Mouse (Mus musculus) kidney, adult 2 months (tissue): ENCODE results near the gene Hdhd5. TPM values are rescaled to one million over a fixed set of nuclear protein-coding genes. Genes with fewer than 3 reads are reported as not detected.

ENCODE experiments used
- DNase-seq: peaks from one replicate; pipeline ENCODE4 v3.0.0; 2021
- H3K27ac ChIP-seq: fragments of 200-500 bp; 2 replicates; pipeline ENCODE4 v1.5.1; 2012; ENCODE audit warnings: low read depth, low read length, control low read depth, inconsistent platforms; ENCODE audit not compliant: insufficient read depth
- H3K27me3 ChIP-seq: fragments of 200-500 bp; replicated peaks from 2 replicates; pipeline ENCODE4 v1.6.1; 2012; ENCODE audit warnings: mild to moderate bottlenecking, moderate library complexity, low read length, inconsistent platforms; ENCODE audit not compliant: control insufficient read depth, insufficient read depth
- H3K36me3 ChIP-seq: fragments of 200-500 bp; 2 replicates; pipeline ENCODE4 v1.6.1; 2012; ENCODE audit warnings: mild to moderate bottlenecking, moderate library complexity, low read length, inconsistent platforms; ENCODE audit not compliant: control insufficient read depth, insufficient read depth
- H3K4me1 ChIP-seq: fragments of 200-500 bp; 2 replicates; pipeline ENCODE4 v1.6.1; 2011; ENCODE audit warnings: low read length; ENCODE audit not compliant: control insufficient read depth, insufficient read depth
- H3K4me3 ChIP-seq: fragments of 200-500 bp; 2 replicates; pipeline ENCODE4 v1.5.1; 2011; ENCODE audit warnings: mild to moderate bottlenecking, low read depth, low read length, control low read depth; ENCODE audit not compliant: insufficient read depth
- CTCF ChIP-seq: fragments of 200-500 bp; conservative IDR thresholded peaks from 2 replicates; pipeline ENCODE4 v1.5.1; 2011; ENCODE audit warnings: low read depth, mild to moderate bottlenecking, control low read depth, low read length, moderate library complexity, mixed read lengths; ENCODE audit not compliant: insufficient read depth, insufficient read length
- POLR2A ChIP-seq: fragments of 200-500 bp; IDR thresholded peaks from one replicate; pipeline ENCODE4 v1.6.1; 2011; ENCODE audit warnings: low read depth, low read length, control low read depth
- WGBS: fragments of 180-500 bp; shearing (Covaris S2); methylation state at CpG from one replicate; pipeline ENCODE4 v1.1.7; 2018; 5-methylcytosine and 5-hydroxymethylcytosine counted together
- polyA plus RNA-seq: library from polyadenylated mRNA; depleted of rRNA; stranded (reverse); fragments of >200 nt; gene quantifications from 2 replicates; pipeline ENCODE4 v1.2.3, GENCODE M21; 2012

Hdhd5 gene
- polyA plus RNA-seq, 1 experiment = 36.1 TPM

- WGBS = 65% methylated on average over 4 of the region's 4 CpGs
- no peak overlapping the region for H3K27ac ChIP-seq
Observed at GRCm38 (mm10) chr6:120529123-120529522, 2.0 kb downstream of the Hdhd5 start.

GRCm38 (mm10) chr6:120524796-120525195 is 6.3 kb downstream of the Hdhd5 start:
- WGBS = 74% methylated on average over 5 of the region's 5 CpGs
- no peak for TF ChIP-seq CTCF
- no peak for TF ChIP-seq POLR2A
- peaks cover 3% of the 10 kb centered on the region for H3K36me3 ChIP-seq
- no peak overlapping the region for H3K4me3 ChIP-seq
- no peak for DNase-seq
- no peak overlapping the region for H3K27ac ChIP-seq
- H3K27me3 ChIP-seq = no peaks in the 10 kb centered on the region
- no peaks in the 10 kb centered on the region for H3K4me1 ChIP-seq

More at GRCm38 (mm10) chr6:120529123-120529522, 2.0 kb downstream of the Hdhd5 start:
- Histone ChIP-seq H3K36me3 (no peaks in the 10 kb centered on the region), H3K4me3 (no peak overlapping the region), H3K4me1 (peaks cover 4% of the 10 kb centered on the region; the same call in 1 of the 2 replicates), H3K27me3 (no peaks in the 10 kb centered on the region)
- TF ChIP-seq CTCF = no peak
- TF ChIP-seq POLR2A = no peak
- no peak for DNase-seq

DNA sequence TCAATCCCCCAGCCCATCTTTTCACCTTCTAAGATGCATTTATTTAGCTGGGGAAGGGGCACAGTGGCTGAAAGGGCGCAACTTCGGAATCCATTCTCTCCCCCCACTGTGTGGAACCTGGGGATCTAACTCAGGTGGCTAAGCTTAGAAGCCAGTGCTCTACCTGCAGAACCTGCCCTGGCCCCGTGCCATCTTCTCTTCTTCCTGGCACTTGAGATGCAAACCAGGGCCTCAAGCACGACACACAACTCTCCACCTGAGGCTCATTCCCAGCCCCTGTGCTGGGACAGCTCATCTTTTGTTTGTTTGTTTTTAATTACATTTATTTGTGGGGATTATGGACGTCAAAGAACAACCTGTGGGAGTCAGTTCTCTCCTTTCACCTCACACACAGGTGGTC is 11.5 kb downstream of the Hdhd5 start:
- Histone ChIP-seq H3K4me3 (no peak overlapping the region), H3K4me1 (no peaks in the 10 kb centered on the region), H3K27ac (no peak overlapping the region), H3K36me3 (peaks cover 3% of the 10 kb centered on the region), H3K27me3 (no peaks in the 10 kb centered on the region)
- no peak for TF ChIP-seq CTCF
- TF ChIP-seq POLR2A = no peak
- DNase-seq = no peak
- 81% methylated on average over 5 of the region's 5 CpGs for WGBS

GRCm38 (mm10) chr6:120517311-120517710 is 13.8 kb downstream of the Hdhd5 start:
- Histone ChIP-seq H3K27ac (no peak overlapping the region), H3K27me3 (no peaks in the 10 kb centered on the region), H3K4me3 (no peak overlapping the region), H3K36me3 (peaks cover 2% of the 10 kb centered on the region; the same call in 1 of the 2 replicates), H3K4me1 (no peaks in the 10 kb centered on the region)
- 88% methylated on average over 5 of the region's 5 CpGs for WGBS
- no peak for TF ChIP-seq POLR2A
- no peak for TF ChIP-seq CTCF
- no peak for DNase-seq

GRCm38 (mm10) chr6:120516879-120517278 is 14.2 kb downstream of the Hdhd5 start:
- no peaks in the 10 kb centered on the region for H3K4me1 ChIP-seq
- H3K4me3 ChIP-seq = no peak overlapping the region
- H3K36me3 ChIP-seq = peaks cover 2% of the 10 kb centered on the region; the same call in 1 of the 2 replicates
- WGBS = 88% methylated on average over 6 of the region's 6 CpGs
- H3K27ac ChIP-seq = no peak overlapping the region
- no peaks in the 10 kb centered on the region for H3K27me3 ChIP-seq
- no peak for DNase-seq
- TF ChIP-seq POLR2A (no peak), CTCF (no peak)

DNA sequence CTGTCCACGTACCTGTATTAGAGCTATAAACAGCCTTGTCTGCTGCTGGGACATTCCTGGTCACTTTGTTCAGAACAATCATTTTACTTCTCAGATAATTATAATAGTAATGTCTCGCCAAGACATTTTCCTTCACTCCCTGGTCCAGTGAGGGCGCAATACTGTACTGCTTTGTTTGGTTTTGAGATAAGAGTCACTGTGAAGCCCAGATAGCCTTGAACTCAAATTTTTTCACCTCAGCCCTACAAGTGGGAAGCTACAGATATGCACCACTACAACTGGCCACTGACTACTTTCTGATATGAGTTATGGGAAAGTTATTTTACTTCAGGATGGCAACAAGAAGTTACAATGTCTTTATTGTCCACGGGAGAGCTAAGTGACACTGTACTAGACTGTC is 14.7 kb downstream of the Hdhd5 start:
- TF ChIP-seq CTCF = no peak
- no peak for TF ChIP-seq POLR2A
- no peak overlapping the region for H3K27ac ChIP-seq
- DNase-seq = no peak
- H3K4me1 ChIP-seq = no peaks in the 10 kb centered on the region
- no peaks in the 10 kb centered on the region for H3K27me3 ChIP-seq
- 92% methylated on average over 4 of the region's 4 CpGs for WGBS
- H3K36me3 ChIP-seq = peaks cover 2% of the 10 kb centered on the region; the same call in 1 of the 2 replicates
- no peak overlapping the region for H3K4me3 ChIP-seq

GRCm38 (mm10) chr6:120511212-120511611 is 19.9 kb downstream of the Hdhd5 start:
- Histone ChIP-seq H3K36me3 (no peaks in the 10 kb centered on the region), H3K4me3 (no peak overlapping the region), H3K27me3 (no peaks in the 10 kb centered on the region), H3K4me1 (no peaks in the 10 kb centered on the region), H3K27ac (no peak overlapping the region)
- WGBS = 89% methylated on average over 6 of the region's 6 CpGs
- TF ChIP-seq CTCF (no peak), POLR2A (no peak)
- no peak for DNase-seq
